Mouse (Mus musculus) ovary, postnatal 14 days (tissue): Measurements from ENCODE around the gene Pou2af1.
A peak's percentile ranks its signal among the peaks of the same experiment; 100 is the strongest.

Experiments used
- DNase-seq: peaks from one replicate; pipeline ENCODE4 v3.0.0; 2022; ENCODE audit warnings: low spot score

Gene Pou2af1

DNA sequence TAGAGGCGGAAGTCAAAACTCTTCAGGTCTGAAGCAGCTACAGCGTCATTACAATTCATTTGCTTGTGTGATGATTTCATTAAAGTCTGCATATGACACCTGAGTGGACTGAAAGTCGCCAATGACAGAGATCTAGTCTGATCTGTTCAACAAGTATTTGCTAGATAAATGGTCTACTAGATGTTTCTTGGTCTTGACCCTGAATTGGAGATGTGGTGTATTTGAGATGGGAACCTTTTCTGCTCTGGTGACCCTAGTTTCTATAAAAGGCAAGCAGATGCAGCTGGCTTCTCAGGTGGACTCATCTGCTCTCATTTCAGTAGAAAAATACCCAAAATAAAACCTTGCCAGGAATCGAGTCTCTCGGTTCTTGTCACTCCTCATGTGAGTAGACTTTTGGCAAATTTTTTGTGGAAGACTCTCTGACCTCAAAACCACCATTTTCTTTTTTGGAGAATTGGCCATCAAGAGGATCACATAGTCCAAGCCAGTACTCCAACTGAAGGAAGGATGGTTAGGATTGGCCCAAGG is 12.2 kb downstream of the Pou2af1 start:
- no peak for DNase-seq

DNA sequence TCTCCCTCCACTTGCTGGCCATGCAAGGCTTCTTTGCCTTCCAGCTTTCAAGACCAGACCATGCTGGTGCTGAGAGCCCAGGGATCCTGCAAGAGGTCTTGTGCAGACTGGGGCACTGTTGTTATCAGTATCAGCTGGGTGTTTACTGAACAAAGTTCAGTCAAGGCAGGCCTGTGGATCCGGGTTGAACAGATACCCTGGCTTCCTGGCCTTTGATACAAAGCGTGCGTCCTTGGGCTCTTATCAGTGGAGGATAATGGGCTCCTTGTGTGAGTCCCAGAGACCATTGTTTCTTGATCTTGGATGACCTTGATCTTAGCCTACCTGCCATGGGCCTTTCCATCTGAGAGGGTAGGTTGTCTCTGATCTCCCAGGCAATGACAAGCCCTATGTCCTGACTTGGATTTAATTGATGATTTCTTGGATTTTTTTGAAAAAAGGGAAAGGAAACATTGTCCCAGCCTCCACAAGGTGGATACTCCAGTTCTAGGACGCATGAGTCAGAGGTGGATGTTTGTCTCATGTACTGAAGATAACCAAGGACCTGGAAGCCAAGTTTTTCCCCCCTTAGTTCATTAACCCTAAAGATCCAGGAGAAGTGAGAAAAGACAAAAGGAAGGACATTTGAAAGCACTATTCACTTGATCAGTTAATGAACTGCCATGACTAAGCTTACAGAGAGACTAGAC is 17.3 kb downstream of the Pou2af1 start:
- DNase-seq: no peak

DNA sequence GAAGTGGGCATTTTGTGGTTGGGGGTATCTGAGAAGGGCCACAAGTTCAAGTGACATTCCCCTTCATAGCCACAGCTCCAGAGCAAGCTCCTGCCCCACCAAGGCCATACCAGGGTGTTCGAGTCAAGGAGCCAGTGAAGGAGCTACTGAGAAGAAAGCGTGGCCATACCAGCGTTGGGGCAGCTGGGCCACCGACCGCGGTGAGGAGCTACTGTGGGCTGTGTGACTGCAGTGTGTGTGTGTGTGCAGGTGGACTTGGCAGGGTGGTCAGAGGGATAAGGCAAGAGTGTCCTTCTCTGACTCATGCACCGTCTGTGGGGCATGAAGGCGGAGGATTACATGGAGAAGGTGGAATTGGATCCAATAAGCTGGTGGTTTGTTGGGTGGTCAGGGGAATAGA is 18.7 kb downstream of the Pou2af1 start:
- no peak for DNase-seq

DNA sequence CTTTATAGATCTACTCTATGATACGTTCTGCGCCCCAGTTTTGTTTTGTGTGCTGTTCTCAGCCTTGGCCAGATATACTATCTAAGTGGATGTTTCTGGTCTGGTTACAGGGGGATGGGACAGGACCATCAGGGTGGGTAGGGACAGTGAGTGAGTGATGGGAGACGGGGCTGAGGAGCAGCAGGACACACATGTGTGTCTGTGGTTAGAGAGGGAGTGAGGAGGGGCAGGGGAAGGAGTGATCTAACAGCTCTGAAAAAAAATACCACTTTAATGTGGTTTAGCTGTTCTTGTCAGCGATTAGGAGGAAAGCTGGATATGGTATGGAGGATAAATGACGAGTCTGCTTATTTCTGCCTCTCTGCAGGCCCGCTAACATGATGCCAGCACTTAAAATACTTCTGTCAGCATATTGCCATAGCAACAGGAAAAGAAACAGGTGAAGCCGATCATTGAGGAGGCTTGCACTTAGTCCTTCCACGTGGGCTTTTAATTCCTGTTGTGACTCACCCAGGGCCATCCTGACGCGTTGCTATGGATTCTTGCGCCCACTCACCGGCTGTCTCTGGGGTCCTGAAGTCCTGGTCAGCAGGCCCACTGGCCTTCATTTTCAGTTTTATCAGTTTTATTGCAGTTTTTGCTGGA is 25.4 kb downstream of the Pou2af1 start:
- DNase-seq: no peak

DNA sequence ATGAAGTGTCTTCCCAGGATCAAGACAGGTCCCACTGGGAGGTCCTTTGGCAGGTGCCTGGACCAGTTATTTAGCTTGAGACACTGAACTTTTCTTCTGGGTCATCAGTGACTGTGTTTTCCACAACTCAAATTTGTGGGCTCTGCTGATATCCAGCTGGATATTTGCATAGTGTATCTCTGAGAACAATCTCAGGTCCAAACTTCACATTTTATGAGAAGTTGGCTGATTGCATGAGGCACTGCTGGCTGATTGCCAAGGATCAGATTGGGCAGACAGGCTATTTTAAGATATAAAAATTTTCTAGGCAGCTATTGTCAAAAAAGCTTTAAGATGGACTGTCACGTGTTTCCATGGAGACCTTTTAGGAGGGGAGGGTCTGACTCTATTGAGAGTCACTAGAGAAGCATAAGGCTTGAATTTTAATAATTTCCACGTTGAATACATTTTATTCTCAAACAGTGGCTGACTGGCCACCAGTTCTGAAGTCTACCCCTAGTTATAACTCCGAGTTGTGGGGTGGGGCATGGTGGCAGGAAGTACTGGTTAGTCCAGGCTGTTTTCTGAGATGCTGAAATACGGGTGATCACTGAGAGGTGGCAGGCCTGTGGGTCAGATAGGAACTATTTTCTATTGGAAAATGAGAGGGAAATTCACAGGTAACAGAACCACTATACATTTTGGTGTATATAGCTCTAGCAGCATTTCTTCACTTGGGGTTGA is 43.4 kb downstream of the Pou2af1 start:
- DNase-seq: no peak

DNA sequence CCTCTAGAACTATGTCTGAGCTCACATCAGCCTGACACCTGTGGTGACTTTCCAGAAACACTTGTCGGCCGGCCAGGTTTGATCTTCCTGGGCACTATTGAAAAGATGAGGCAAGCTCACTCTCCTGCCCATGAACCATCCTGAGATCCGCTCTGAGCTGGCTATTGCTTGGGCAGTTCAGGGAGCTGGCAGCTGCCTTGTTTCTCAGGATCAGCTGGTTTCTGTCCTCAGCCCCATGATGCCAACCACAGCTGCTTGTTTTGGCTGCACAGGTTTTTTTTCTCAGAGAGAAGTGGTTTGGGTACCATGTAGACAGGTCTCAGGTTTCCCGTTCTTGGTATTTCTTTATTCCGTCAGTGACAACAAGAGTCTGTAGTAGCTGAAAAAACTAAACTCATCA is 44.9 kb downstream of the Pou2af1 start:
- no peak for DNase-seq

DNA sequence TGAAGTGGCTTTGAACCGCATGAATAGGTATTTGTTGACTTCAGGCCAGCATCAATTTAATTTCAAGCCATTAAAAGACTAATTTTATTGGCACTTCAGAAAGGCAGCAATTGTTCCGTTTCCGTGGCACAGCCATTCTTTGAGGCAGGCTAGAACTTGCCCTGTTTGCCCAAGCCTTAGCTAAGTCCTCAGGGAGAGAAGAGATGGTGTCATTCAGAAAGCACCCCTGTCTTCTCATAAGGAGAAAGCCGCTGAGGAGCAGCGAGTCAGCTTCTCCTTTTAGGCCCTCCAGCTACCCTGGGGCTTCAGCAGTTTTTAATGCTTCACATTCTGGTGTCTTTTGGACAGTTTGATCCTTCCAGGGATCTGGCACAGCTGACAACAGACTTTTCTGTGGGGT is 55.3 kb downstream of the Pou2af1 start:
- no peak for DNase-seq

DNA sequence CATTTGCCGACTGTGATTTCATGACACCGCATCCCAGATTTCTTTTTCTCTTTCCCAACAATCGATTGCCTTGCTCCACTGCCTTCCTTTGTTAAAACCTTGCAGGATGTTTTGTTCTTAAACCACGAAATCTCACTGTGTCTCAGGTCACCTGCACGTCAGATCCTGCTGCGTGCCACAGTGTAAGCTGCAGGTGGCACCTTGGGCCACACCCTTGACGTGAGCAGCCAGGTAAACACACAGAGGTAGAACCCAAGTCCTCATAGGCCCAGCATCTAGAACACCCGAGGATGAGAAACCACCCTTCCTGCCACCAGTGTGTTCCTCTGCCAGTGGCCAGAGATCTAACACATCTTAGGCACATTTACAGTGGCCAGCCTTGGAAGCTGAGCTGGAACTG is 57.6 kb downstream of the Pou2af1 start:
- no peak for DNase-seq

DNA sequence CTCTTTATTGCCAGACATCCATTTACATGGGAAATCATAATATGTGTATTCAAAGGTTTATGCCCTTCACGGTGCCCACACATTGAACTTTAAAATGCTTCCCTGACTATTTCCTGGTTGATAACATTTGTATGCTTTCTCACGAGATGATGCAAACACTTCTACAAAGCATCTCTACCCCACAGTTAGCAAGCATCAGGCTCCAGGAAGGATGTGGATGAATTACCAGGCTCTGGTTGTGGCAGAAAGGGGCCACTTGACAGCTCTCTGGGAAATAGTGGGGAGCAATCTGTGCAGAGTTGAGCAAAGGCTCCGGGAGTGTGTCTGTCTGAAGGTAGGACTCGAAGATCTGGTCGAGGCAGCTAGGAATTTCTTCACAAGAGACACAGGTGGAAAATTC is 58.6 kb downstream of the Pou2af1 start:
- no peak for DNase-seq

DNA sequence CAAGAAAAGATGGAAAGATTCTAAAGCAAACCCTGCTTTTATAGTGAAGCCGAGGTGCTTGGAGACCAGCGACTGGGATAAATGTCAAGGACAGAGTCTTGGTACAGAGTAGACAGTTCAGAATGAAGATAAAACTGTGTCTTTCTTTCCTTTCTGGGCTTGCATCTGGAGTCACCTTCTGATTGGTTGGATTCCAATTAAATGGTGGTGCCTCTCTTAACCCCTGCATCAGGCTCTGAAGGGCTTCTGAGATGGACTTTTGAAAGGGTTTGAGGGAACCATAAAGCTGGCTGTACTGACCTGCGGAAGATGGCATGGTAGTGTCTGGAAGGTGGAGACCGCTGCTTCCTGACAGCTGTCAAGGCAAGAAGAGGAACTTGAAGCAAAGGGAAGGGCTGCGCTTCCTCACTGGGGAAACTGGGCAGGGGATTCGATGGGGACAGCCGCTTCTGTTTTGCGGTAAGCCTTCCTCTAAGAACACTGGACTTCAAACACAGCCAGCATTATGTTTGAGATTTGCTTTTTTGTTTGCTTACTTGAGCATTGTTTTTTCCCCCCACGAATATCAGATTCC is 60.2 kb downstream of the Pou2af1 start:
- DNase-seq: no peak

DNA sequence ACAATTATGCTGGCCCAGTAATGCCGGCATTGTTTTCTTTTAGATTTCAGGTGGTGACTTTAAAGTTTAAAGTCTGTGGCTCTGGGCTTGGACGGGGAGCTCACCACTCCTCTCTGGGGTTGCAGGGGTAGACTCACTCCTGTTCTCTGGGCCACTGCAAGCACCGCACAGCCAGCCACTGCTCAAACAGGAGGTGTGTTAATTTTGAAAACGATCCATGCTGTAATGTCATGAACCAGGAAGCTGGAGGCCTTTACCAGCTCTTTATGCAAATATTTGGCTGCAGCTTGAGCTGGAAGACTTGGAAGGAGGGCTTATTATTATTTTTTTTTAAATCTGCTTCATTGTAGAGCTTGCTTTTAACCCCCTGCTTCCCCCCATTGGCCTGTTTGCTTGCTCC is 61.2 kb downstream of the Pou2af1 start:
- no peak for DNase-seq

DNA sequence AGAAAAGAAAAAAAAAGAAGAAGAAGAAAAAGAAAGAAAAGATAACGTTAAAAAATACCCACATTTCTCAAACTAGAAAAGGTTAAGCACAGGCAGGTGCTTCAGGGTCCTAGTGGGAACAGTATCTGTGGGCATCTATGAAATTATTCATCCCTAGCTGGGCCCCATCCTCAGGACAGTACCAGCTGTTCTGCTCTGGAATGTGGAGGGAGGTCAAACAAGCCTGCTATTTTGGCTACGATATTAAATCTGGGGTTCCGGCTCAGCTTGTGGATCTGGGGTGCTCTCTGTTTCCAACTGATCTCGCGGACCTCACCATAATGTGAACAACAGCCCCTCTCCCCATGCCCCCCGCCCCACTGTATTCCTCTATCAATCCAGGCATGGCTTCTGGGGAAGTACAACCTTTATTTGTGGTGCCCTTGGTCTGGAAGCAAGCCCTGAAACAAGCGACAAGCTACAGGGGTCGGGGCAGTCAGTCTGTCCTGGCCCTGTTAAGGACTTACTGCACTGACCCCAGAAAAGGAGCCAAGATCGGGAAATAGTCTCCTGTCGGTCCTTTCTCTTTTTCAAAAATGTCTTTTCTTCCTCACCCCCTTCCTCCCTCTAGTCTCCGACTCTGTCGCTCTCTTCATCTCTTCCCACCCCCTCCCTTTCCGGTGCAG is 64.5 kb downstream of the Pou2af1 start:
- DNase-seq: peak; percentile 13

DNA sequence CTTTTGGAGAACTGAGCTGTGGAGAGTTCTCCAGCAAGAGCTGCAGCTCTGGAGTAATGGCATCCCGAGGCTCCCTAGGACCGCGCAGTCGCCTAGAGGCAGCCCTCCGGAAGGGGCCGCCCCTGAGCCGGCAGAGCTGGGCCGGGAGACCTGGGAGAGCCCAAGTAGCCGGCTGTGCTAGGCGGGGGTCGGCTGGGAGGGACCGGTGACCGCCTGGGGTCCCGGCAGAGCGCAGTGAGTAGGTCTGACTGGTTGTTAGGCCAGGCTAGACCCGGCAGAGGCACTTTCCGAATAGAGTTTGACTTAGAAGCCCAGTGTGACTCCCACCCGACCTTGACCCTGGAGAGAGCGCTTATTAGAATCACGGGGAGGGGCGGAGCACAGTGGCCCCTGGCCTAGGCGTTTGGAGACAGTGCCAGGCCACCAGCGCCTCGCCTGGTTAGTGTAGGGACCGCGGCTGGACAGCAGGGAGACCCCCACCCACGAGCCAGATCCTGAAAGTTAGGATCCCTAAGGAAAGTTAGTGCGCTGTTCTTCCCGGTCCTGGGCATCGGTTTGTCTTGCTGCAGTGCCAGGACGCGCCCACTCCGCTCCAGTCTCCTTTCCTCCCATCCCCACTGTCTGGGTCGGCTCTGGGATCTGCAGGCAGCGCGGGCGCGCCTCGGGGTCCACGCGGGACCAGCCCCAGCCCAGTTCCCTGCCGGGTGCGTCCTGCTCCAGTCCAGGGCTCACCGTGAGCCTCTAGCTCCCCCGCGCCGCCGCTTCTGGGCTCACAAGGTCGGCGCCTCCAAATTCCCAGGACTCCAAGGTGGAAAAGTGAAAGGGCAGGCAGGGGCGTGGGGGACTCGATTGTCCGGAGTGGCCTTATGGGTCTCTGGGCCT is 65.2 kb downstream of the Pou2af1 start, which contains the start of gene Colca2:
Colca2 (minus strand) TSS at position 70 of the 882 bp plus-strand sequence.
- peak; percentile 70 for DNase-seq

DNA sequence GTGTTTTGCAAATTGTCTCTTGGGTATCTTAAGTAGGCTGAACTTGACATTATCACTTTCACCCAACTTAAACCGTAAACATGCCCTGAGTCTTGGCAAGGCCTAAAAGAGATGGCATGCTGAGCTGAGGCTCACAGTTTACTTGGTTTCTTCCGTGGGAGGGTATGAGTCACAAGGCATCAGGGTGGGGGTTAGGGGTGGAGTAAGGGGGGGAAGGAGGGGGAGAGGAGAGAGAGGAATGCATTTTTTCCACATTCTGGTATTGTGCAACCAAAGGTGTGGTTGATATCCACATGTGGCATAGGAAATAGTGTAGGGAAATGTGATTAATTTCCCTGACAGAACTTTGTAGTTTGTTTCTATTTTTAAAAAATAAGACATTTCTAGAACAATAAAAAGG is 72.6 kb downstream of the Pou2af1 start:
- DNase-seq: no peak
